Mouse (Mus musculus) gastrocnemius, postnatal 14 days (tissue): Measurements from ENCODE around the gene Stfa3. TPM values are rescaled to one million over a fixed set of nuclear protein-coding genes. Genes with fewer than 3 reads are reported as not detected.

Experiments
- total RNA-seq, 2 experiments: library from RNA; stranded (reverse); gene quantifications; 2 replicates each; pipeline ENCODE4 v1.2.3; 2021

The Stfa3 gene
- total RNA-seq, 2 experiments from 2014 or later: not detected

Other genes with a start within 250 kb of the Stfa3 start
- gene Gm5416, start 245.0 kb downstream of the Stfa3 start, total RNA-seq: not detected
- gene 2010005H15Rik, start 233.9 kb downstream of the Stfa3 start, total RNA-seq: not detected
- not detected for gene Stfa1, start 178.4 kb downstream of the Stfa3 start, total RNA-seq
- gene BC117090, start 121.1 kb downstream of the Stfa3 start, total RNA-seq: not detected
- not detected for gene BC100530, start 87.6 kb downstream of the Stfa3 start, total RNA-seq
- not detected for gene Stfa2, start 46.9 kb downstream of the Stfa3 start, total RNA-seq
- gene Casr, start 106.7 kb upstream of the Stfa3 start, total RNA-seq: under 1 TPM; 0.23 to 0.27 TPM
- 1 to 10 TPM in 1 of 2 experiments, under 1 TPM in 1; 0.88 to 1.2 TPM for gene Cd86, start 210.7 kb upstream of the Stfa3 start, total RNA-seq
- gene Ildr1, start 238.6 kb upstream of the Stfa3 start, total RNA-seq: under 1 TPM in 1 of 2 experiments, not detected in 1; 0.16 TPM